Mouse (Mus musculus): ENCODE results near the gene Adra1d.
A peak's percentile ranks its signal among the peaks of the same experiment; 100 is the strongest.

Gene Adra1d

GRCm38 (mm10) chr2:131539780-131540179 lies 22.3 kb downstream of the Adra1d start:
- no peak for DNase-seq

GRCm38 (mm10) chr2:131538341-131538740 lies 23.7 kb downstream of the Adra1d start:
- no peak for DNase-seq

- DNase-seq, result no peak
These were observed 26.9 kb downstream of the Adra1d start for GRCm38 (mm10) chr2:131535168-131535567.

DNA sequence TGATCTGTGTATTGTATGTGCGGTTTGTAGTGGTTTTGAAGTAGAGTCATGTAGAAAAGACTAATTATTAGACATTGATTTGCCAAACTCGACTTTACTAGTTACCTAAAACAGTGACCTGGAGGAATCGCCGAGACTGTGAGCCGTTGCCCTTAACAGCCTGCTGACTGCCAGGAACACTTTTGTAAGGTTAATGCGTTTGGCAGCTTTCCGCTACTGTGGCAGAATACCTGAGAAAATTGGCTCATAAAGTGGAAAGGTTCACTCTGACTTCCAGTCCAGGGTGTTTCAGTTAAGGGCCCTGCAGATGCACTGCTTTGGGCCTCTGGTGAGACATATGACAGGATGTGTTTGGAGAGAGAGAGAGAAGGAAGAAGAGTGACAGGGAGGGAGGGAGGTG lies 30.8 kb downstream of the Adra1d start:
- no peak for DNase-seq

DNA sequence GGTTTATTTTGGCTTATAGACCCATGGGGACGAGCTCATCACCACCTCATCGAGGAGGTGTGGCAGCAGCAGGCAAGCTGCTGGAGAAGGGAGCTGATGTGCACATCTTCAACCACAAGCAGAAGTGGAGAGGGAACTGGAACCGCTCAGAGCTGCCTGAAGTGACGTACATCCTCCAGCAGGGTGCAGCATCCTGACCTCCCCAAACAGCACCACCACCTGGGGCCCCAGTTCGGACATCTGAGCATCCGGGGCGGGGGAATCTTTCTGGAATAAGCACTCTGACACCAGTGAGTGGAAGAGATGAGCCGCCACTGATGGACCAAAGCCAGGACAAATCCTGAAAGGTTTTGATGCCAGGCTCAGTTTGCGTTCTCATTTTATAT lies 31.5 kb downstream of the Adra1d start:
- DNase-seq, result peak; percentile 31

- peak; percentile 40 for DNase-seq
These were observed 32.0 kb downstream of the Adra1d start for GRCm38 (mm10) chr2:131529898-131530622.

GRCm38 (mm10) chr2:131527061-131527460 lies 35.0 kb downstream of the Adra1d start:
- no peak for DNase-seq

DNA sequence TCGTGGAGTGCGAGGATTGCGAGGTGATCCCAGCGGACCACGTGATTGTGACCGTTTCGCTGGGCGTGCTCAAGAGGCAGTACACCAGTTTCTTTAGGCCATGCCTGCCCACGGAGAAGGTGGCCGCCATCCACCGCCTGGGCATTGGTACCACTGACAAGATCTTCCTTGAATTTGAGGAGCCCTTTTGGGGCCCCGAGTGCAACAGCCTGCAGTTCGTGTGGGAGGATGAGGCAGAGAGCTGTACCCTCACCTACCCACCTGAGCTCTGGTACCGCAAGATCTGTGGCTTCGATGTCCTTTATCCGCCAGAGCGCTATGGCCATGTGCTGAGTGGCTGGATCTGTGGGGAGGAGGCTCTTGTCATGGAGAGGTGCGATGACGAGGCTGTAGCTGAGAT lies 41.3 kb downstream of the Adra1d start:
- no peak for DNase-seq

DNA sequence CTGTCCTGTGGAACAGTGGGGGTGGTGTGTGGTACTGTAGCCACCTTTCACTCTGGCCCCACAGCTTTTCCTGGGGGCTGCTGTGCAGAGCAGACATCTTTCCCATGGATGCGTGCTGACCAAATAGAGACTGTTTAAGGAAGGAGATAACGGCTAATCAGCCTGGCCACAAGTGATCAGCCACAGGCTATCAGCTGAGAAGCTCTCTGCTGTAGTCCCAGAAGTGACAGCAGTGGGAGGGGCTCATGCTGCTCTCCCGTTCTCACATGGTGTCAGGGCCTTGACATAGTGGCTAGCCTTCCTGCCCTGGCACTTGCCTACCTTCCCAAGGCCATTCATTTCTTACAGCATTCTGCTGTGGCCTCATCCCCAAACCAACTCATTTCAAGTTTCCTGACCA lies 43.3 kb downstream of the Adra1d start:
- no peak for DNase-seq

- DNase-seq, result no peak
These were observed 44.5 kb downstream of the Adra1d start for GRCm38 (mm10) chr2:131517550-131517949.

GRCm38 (mm10) chr2:131514055-131514621 lies 47.9 kb downstream of the Adra1d start:
- DNase-seq, result no peak

- DNase-seq, result no peak
These were observed 48.6 kb downstream of the Adra1d start for GRCm38 (mm10) chr2:131513477-131513876.

DNA sequence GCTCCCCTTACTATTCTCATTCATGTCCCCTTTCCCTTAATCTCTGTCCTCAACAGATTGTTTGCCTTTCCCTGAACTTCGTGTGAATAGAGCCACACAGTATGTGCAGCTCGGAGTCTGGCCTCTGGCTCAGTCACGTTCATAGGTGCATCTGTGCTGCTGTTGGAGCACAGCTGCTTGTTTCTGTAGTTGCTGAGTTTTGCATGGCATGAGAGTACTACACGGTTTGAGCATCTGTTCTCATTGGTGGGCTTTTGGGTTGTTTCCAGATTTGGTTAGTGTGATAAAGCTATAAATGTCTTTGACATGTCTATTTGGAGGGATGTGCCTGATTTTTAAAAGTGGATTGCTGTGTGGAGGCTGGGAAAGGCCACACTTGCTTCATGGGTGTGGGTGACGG lies 51.6 kb downstream of the Adra1d start:
- no peak for DNase-seq

DNA sequence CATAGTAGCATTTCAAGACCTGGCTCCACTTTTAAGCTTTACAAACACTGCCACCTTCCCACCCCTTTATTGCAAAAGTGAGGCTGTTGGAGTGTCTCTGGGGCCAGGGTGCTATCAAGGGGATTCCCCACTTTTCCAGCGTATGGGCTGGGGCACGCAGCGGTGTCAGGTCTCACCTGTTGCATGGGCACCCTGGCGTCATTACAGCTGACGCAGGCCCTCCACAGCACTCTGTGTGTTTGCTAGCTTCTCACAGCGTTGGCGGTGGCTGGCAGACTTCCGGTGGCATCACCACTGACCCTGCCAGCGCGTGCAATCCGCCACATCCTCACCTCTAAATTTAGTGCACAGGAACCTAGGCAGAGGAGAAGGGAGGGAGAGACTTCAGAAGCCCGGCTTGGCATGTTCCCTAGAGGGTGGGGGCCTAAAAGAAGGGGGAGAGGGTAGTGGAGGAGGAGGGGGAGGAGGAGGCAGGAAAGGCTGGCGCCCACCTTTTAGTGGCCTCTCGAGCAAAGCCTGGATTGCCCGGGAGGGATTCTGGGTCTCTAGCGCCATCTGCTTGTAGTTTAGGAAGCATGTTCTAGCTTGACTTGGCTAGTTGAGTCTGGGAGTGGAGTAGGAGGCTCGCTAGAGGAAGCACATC lies 52.3 kb downstream of the Adra1d start:
- peak; percentile 43 for DNase-seq

DNA sequence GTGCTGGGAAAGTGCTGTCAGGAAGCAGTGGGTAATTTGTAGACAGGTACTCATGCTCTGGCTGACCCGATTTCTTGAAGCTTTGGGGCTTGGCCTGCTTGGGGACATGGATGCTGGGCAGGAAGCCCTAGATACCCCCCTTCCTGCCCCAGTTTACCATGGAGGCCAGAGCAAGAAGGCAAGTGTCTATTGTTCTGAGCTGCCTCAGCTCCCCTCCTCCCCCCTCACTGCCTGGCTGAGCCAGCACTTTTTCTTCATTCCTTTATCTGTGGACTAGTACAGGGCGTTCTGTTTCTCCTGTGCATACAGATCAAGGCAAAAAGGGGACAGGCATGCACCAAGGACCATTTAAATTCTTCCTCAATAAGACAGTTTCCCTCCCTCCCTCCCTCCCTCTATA lies 53.6 kb downstream of the Adra1d start:
- peak; percentile 54 for DNase-seq

- no peak for DNase-seq
These were observed 55.7 kb downstream of the Adra1d start for GRCm38 (mm10) chr2:131506358-131506757.

DNA sequence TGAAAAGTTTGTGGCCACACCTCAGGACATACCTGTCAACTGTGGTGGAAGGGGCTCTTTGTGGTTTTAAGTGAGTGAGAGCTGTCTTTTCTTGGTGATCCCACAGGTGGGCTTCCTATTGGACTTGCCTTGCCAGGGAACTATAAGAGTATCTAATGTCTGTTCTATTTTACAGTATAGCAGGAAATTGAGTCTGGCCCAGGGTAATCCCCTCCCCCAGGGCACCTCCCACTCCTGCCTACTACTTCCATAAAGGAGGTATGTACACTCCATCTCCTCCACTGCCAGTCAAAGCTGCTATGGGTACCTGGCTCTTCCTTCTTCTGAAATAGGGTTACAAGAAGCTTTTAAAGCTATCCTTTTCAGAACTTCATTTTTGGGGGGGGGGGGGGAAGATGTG lies 56.7 kb downstream of the Adra1d start:
- DNase-seq, result no peak

DNA sequence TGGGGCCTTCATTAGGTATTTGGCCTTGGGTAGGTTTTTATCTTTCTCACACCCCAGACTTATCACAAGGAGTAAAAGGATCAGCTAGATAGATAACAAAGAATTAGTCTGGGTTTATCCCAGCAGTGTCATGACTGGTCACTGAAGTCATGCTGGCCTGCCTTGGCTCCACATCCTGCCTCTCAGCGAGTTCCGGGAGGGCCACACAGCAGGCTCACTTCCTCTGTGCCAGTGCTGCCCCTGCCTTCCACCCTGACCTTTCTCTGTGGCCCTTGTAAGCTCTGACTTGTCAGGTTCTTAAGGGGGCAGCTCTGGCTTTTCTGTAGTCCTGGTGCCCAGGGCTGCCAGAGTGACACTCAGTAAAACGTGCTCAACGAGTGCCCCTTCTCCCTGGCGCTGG lies 59.5 kb downstream of the Adra1d start:
- DNase-seq, result no peak

- no peak for DNase-seq
These were observed 60.2 kb downstream of the Adra1d start for GRCm38 (mm10) chr2:131501886-131502285.

GRCm38 (mm10) chr2:131499290-131499845 lies 62.7 kb downstream of the Adra1d start:
- DNase-seq, result no peak

- DNase-seq, result peak; percentile 60
These were observed 63.9 kb downstream of the Adra1d start for GRCm38 (mm10) chr2:131498219-131498618.

DNA sequence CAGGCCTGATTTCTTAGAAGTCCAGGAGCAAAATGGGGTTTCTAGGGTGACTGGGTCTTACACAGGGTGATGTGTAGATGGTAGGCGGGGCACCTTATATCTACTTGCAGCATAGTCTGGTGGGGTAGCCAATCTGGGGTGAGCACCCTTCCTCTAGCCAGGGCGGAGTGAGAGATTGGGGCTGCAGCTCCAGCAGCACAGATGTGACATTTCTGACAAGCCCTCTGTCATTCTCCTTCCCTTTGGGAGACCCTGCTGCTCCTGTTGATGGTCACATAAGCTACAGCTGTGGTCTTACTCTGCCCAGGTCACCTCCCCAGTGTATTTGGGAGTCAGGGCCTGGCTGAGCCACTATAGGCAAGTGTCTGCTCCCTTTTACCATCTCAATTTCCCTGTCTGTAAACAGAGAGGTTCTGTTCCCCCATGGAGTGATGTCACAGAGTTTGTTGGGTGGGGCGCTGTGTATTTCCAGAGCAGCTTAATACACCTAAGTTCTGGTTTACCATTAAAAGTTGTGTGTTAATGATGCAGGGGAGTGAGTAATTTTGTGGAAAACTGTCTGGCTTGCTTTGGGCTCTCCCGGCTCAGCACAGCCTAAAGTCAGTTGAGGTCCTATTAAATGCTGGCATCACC lies 64.7 kb downstream of the Adra1d start:
- no peak for DNase-seq

DNA sequence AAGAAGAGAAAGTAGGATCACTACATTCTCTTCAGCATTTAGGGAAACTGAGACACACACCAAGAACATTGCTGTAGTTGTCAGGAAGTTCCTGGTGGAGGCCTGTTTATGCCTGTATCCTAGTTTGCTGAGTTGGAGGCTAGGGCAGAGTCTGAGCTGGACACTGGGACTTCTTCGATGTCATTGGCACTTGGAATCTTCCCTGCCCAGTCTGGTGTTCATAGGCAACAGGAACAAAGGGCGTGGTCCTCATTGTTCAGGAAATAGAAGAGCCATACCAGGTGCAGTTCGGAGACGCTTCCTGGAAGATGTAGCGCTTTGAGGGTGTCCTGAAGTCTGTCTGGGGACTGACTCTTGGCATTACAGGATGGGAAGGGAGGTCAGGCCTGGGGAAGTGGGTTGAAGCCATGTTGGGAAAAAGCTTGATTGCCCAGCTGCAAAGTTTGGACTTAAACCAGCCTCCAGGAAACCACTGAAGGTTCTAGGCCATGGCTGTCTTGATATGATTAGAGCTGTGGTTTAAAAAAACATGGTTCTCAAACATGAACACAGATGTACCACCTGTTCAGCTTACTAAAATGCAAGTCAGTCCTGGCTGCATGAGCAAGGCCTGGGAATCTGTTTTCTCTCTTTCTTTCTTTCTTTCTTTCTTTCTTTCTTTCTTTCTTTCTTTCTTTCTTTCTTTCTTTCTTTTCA lies 65.8 kb downstream of the Adra1d start:
- no peak for DNase-seq

Data from cerebellum, adult 11-12 months (tissue).